8 mouse cellular contexts compared by ENCODE assay signal in the genomic region with DNA sequence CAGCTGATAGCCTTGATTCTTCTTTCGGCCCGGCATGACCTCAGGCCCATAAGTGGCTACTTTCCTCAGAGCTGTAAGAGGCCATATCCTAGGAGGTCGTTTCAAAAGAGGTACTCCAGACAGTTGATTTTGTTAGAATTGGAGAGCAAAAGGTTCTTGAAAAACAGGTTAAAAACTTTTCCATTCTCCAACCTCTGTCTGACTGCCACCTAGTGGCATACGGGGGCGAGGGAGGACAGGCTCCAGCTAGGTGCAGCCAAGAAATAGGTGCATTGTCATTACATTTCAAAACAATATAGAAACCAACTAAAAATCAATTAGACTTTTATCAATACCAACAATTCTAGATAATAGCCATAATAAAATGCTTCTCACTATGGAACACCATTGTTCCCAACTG.
DNase-seq lines count a peak whose midpoint lies in the region; ATAC-seq and TF ChIP-seq lines count a peak whose summit lies in the region.

No protein-coding gene starts in this region.

- no peaks in the 10 kb centered on the region for H3K4me1 ChIP-seq in forebrain, postnatal 0 days (ENCODE audit: insufficient read depth)
- no peaks in the 10 kb centered on the region for H3K4me1 ChIP-seq in forebrain, embryonic 12.5 days
- H3K4me1 ChIP-seq in lung, adult 2 months (ENCODE audit: control insufficient read depth, insufficient read depth, low read length) = no peaks in the 10 kb centered on the region
- H3K4me1 ChIP-seq in forebrain, embryonic 13.5 days = no peaks in the 10 kb centered on the region

- DNase-seq in forebrain, postnatal 0 days = no peak
- peak; percentile 2 for DNase-seq in left cerebral cortex, postnatal 4 days
- DNase-seq in left cerebral cortex, adult 8-10 months (ENCODE audit: low spot score in 2 of 2) = no peak
- DNase-seq in NIH3T3 (ENCODE audit: low read depth) = peak; percentile 34
- peak; percentile 10 for DNase-seq in lung, adult 2 months
- DNase-seq in Muller cell, postnatal 12 days (ENCODE audit: inconsistent ontology term) = no peak

- no peaks in the 10 kb centered on the region for H3K9me3 ChIP-seq in forebrain, postnatal 0 days (ENCODE audit: low read length)
- H3K9me3 ChIP-seq in forebrain, embryonic 12.5 days = no peaks in the 10 kb centered on the region
- H3K9me3 ChIP-seq in forebrain, embryonic 13.5 days (replicated peaks) = no peaks in the 10 kb centered on the region

- no peak overlapping the region for H3K27ac ChIP-seq in forebrain, postnatal 0 days (ENCODE audit: low read depth, low read length)
- H3K27ac ChIP-seq in forebrain, embryonic 12.5 days = no peak overlapping the region
- H3K27ac ChIP-seq in forebrain, embryonic 13.5 days = no peak overlapping the region

- no peak overlapping the region for H3K4me3 ChIP-seq in forebrain, postnatal 0 days (ENCODE audit: low read depth, low read length)
- no peak overlapping the region for H3K4me3 ChIP-seq in forebrain, embryonic 12.5 days (replicated peaks)
- H3K4me3 ChIP-seq in lung, adult 2 months (replicated peaks; ENCODE audit: extremely low read depth, low read depth, low read length) = no peak overlapping the region
- no peak overlapping the region for H3K4me3 ChIP-seq in forebrain, embryonic 13.5 days

- TF ChIP-seq POLR2A in lung, adult 2 months (IDR thresholded peaks at IDR 0.05; ENCODE audit: borderline replicate concordance, extremely low read depth, low read depth, low read length) = no peak

- H3K4me2 ChIP-seq in forebrain, postnatal 0 days (ENCODE audit: low read depth) = no peak overlapping the region
- H3K4me2 ChIP-seq in forebrain, embryonic 12.5 days = no peak overlapping the region
- H3K4me2 ChIP-seq in forebrain, embryonic 13.5 days = no peak overlapping the region

- 44% methylated on average over 5 of the region's 5 CpGs for WGBS in forebrain, postnatal 0 days
- 35% methylated on average over 5 of the region's 5 CpGs for WGBS in forebrain, embryonic 12.5 days
- 43% methylated on average over 5 of the region's 5 CpGs for WGBS in lung, adult 2 months
- 43% methylated on average over 5 of the region's 5 CpGs for WGBS in forebrain, embryonic 13.5 days

- H3K36me3 ChIP-seq in forebrain, postnatal 0 days (ENCODE audit: insufficient read depth) = no peaks in the 10 kb centered on the region
- no peaks in the 10 kb centered on the region for H3K36me3 ChIP-seq in forebrain, embryonic 12.5 days (replicated peaks)
- H3K36me3 ChIP-seq in forebrain, embryonic 13.5 days (ENCODE audit: poor library complexity, severe bottlenecking) = no peaks in the 10 kb centered on the region

- no peak overlapping the region for H3K9ac ChIP-seq in forebrain, postnatal 0 days
- H3K9ac ChIP-seq in forebrain, embryonic 12.5 days = no peak overlapping the region
- no peak overlapping the region for H3K9ac ChIP-seq in forebrain, embryonic 13.5 days

- no peaks in the 10 kb centered on the region for H3K27me3 ChIP-seq in forebrain, postnatal 0 days (ENCODE audit: insufficient read depth, low read length)
- 0 out of 2 replicates have a peak, but pooled peaks cover 8% of the 10 kb centered on the region for H3K27me3 ChIP-seq in forebrain, embryonic 12.5 days
- no peaks in the 10 kb centered on the region for H3K27me3 ChIP-seq in forebrain, embryonic 13.5 days

- intact Hi-C loops in left cerebral cortex, postnatal 4 days (cut with DNase I) = no loop called here

- peak; percentile 44 for TF ChIP-seq CTCF in forebrain, postnatal 0 days (IDR thresholded peaks at IDR 0.05; ENCODE audit: low read depth)
- TF ChIP-seq CTCF in lung, adult 2 months (IDR thresholded peaks at IDR 0.05; ENCODE audit: insufficient read depth, low read length) = peak; percentile 45

- no peak for ATAC-seq in forebrain, postnatal 0 days
- ATAC-seq in forebrain, embryonic 12.5 days (ENCODE audit: low FRiP score) = no peak
- no peak for ATAC-seq in forebrain, embryonic 13.5 days

Comparison
In these comparisons a context has a peak if more than half of its experiments do, and no peak if none do; other contexts are left out.
1. DNase-seq: peak in left cerebral cortex, postnatal 4 days (single experiment), NIH3T3 (single experiment) and lung, adult 2 months (single experiment); none in forebrain, postnatal 0 days (single experiment), left cerebral cortex, adult 8-10 months (0 of 2) and Muller cell, postnatal 12 days (single experiment).